Mouse (Mus musculus): ENCODE measurements around the gene BC025446.

DNA sequence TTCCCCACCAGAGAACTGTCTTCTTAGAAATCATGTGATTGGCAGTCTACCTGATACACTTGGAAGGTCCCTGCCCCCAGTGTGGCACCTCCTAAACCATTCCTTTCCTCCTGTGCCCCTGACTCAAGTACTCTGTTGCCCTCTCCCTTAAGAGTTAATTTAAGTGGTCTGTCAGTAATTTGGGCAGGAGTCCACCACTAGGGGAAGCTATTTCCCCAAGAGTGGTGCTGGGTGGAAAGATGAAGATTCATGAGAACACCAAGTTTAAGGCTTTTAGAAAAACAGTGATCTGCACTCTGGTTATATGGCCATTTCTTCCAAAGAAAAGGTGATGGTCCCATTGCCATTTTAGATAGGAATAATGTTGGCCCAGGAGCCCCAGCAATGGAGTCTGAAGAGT is 49.7 kb downstream of the BC025446 start:
- TF ChIP-seq GATA1 (IDR thresholded peaks at IDR 0.05; ENCODE audit: borderline replicate concordance, low read length) (no peak), FLI1 (IDR thresholded peaks at IDR 0.05; ENCODE audit: low read length) (no peak)
